Mouse (Mus musculus) CD8-positive naive resting alpha-beta T cell, adult 57 days (primary cell): ENCODE results near the gene Gm12887. TPM values are rescaled to one million over a fixed set of nuclear protein-coding genes. Genes with fewer than 3 reads are reported as not detected.

Source experiments
- total RNA-seq: library from RNA; stranded (reverse); gene quantifications from one replicate; pipeline ENCODE4 v1.2.4, GENCODE M21; 2023

The Gm12887 gene
- not detected for total RNA-seq

GRCm38 (mm10) chr4:121622003-121622402, at the start of gene Gm12887:
Gene Gm12887 (minus strand): TSS chr4:121622103.

Other genes starting within 250 kb of the Gm12887 start
- not detected for gene Gm12886, start 199.0 kb downstream of the Gm12887 start, total RNA-seq